Mouse (Mus musculus) c-Kit-positive CD71-negative TER-119-negative erythroid progenitor cells, embryonic 14.5 days (primary cell): Measurements from ENCODE around the gene Plk5.
A peak's percentile ranks its signal among the peaks of the same experiment; 100 is the strongest.

Source experiments
- DNase-seq: peaks from one replicate; pipeline ENCODE4 v3.0.0-alpha.2; 2013; ENCODE audit warnings: low read depth

The Plk5 gene

DNA sequence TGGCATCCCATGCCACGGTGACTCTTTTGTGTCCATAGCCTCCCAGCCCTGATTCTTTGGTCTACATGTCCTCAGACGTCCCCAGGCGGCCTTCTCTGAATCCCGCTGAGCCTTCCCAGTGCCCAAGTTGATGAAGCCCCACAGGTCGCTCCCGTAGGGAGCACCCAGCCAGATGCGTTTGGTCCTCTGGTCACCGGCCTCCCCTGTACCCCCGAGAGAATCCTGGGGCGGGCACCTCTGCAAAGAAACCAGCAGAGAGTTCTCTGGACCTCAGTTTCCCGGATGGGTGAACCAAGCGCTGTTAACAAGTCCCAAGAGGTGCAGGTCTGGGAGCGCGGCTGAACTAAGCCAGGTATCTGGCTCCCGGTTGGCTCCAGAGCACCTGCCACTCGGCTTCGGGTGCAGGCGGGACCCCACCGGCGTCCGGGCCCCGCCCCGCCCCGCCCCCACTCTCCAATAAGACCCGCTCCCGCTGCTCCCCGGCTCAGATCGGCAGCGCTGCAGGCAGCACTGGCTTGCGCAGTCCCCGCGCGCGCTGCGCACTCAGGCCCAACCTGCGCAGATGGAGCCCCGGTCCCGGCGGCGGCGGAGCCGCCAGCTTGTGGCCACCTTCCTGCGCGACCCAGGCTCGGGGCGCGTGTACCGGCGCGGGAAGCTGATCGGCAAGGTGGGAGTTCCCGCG lies at the start of gene Plk5:
Plk5 (plus strand) TSS at position 459 of the 682 bp plus-strand sequence.
- DNase-seq: no peak

DNA sequence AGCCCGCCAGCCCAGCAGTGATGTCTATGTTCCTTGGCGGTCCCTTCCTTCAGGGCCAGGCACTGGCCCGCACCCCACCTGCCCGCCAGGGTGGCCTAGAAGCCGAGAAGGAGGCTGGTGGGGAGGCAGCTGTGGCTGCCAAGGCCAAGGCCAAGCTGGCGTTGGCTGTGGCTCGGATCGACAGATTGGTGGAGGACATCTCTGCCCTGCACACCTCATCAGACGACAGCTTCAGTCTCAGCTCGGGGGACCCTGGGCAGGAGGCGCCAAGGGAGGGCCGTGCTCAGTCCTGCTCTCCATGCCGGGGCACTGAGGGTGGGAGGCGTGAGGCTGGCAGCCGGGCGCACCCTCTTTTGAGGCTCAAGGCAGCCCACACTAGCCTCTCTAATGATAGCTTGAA lies 44.7 kb upstream of the Plk5 start:
- DNase-seq: no peak

- no peak for DNase-seq
These were observed 43.4 kb upstream of the Plk5 start for GRCm38 (mm10) chr10:80312586-80313504.

DNA sequence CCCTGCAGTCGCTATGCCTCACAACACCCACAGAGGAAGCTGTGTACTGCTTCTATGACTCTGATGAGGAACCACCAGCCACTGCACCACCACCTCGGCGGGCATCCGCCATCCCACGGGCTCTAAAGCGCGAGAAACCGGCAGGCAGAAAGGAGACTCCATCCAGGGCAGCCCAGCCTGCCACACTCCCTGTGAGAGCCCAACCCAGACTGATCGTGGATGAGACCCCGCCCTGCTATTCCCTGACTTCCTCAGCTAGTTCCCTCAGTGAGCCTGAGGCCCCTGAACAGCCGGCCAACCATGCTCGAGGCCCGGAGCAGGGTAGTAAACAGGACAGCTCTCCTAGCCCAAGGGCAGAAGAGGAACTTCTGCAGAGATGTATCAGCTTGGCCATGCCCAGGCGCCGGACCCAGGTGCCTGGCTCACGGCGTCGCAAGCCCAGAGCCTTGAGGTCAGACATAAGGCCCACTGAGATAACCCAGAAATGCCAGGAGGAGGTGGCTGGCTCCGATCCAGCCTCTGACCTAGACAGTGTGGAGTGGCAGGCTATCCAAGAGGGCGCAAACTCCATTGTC lies 42.5 kb upstream of the Plk5 start:
- no peak for DNase-seq

- no peak for DNase-seq
These were observed 41.7 kb upstream of the Plk5 start for GRCm38 (mm10) chr10:80314494-80315001.

GRCm38 (mm10) chr10:80315315-80315714 lies 40.9 kb upstream of the Plk5 start:
- DNase-seq: no peak

DNA sequence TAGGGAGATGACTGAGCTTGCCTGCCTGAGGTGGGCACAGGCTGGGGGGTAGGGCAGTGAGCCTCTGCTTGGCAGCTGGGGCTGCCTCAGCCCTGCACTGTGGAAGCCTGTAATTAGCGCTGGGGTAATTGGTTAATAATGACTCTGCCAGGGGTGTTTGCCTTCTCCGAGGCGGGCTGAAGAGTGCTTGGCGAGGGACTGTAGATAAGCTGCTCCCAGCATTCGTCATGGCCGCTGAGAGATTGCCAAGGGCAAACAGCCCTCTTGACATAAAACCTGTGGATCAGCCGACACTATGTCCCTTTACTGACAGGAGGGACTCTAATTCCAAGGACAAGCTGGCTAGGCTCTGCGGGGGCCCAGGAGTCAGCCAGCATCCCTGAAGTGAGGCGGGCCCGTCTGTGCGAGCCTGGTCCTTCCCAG lies 39.9 kb upstream of the Plk5 start:
- DNase-seq: no peak

GRCm38 (mm10) chr10:80317011-80317410 lies 39.2 kb upstream of the Plk5 start:
- no peak for DNase-seq

- DNase-seq: peak; percentile 85
These were observed 35.9 kb upstream of the Plk5 start, which contains the start of gene 2310011J03Rik for GRCm38 (mm10) chr10:80320340-80320760. Gene 2310011J03Rik (minus strand): TSS chr10:80320537.

DNA sequence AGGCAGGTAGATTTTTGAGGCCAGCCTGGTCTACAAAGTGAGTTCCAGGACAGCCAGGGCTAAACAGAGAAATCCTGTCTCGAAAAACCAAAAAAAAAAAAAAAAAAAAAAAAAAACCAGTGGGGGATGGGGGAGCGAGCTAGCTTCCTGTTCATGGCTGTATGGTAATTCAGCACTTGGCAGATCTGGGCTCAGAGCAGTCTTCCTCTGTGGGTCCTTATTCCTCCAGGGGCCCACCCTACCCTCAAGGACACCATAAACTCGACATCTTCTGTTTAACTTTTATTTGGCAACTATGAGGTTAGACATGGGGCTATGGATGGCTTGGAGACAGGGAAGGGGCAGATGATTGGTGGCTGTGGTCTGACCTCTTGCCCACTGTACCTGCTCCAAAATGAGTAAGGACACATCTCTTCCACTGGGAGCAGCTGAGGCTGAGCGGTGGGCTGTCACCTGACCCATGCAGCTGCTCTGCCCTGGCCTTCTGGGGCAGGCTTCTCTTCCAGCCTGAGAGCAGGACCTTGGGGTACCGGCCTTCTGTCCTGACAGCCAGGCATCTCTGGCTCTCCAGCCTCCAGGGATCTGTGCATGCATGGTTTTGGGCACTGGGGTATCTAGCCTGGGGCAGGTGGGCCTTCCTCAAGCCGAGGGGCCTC lies 35.1 kb upstream of the Plk5 start:
- DNase-seq: no peak

- no peak for DNase-seq
These were observed 34.3 kb upstream of the Plk5 start for GRCm38 (mm10) chr10:80321670-80322581.

- no peak for DNase-seq
These were observed 33.4 kb upstream of the Plk5 start for GRCm38 (mm10) chr10:80322811-80323211.

- no peak for DNase-seq
These were observed 32.8 kb upstream of the Plk5 start for GRCm38 (mm10) chr10:80323261-80324119.

DNA sequence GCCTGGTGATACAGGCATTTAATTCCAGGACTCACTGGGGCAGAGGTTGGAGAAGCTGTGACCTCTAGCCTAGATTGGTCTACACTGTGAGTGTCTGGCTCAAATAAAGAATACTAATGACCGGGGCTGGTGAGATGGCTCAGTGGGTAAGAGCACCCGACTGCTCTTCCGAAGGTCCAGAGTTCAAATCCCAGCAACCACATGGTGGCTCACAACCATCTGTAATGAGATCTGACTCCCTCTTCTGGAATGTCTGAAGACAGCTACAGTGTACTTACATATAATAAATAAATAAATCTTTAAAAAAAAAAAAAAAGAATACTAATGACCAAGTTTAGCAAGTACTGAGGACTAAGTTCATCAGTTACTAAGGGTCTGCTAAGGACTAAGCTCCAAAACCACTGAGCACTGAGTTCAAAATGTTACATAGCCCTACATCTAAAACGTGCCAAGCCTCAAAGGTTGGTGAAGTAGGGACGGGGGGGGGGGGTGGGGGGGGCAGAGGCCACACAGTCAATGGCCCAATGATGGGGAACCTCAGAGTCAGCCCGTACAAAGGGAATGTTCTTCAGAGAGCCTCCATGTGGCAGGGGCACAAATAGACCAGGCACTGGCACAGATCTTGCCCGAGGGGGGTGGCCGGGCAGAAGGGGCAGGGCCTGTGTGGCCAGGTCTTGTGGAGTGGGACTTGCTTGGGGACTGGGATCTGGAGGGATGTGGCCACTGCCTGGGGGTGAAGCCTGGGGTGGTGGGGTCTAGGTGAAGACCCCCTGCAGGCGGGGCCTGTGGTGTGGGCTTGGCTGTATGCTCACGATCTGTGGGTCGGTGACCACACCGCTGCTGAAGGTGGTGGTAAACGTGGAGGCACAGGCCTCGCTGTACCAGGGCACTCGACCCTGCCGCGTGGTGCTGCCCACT lies 31.9 kb upstream of the Plk5 start:
- DNase-seq: no peak

GRCm38 (mm10) chr10:80325045-80325444 lies 31.2 kb upstream of the Plk5 start:
- DNase-seq: no peak

GRCm38 (mm10) chr10:80329273-80330081 lies 26.8 kb upstream of the Plk5 start, which contains the start of the genes Pcsk4 and Reep6:
Gene Pcsk4 (minus strand): TSS chr10:80329498.
Gene Reep6 (plus strand): TSS chr10:80329953.
- DNase-seq: peak; percentile 95

DNA sequence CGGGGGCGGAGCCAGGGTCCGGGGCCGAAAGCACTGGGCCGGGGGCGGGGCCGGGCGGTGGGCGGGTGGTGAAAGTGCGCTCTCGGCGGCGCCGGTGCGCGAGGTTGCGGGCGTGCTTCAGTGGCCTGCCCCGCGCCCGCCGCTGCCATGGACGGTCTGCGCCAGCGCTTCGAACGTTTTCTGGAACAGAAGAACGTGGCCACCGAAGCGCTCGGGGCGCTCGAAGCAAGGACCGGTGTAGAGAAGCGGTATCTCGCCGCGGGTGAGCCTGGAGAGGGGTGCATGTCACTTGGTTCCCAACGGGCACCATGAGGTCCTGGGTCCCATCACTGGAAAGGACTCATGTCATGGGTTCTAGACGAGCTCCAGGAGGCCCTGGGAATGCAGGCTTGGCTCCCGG lies 26.2 kb upstream of the Plk5 start:
- DNase-seq: no peak

DNA sequence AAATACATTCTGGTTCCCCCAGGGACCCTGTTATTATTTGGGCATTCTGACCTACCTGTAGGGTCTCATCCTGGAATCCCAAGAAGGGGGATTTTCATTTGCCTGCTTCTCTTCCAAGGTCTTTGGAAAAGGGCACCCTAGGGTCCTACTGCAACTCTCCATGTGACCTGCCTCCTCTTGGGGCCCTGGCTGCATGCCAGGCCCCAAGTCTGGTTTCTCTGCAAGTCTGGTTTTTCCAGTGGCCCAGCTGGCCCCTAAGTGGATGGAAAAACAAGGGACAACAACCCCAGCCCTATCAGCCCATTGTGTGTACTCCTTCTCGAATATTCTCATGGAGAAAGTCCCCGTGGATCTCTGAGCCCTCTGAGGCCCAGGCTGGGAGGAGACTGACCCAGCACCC lies 25.4 kb upstream of the Plk5 start:
- no peak for DNase-seq
